Mouse (Mus musculus) hindbrain, embryonic 16.5 days (tissue): ENCODE results near the gene Cpb2. TPM values are rescaled to one million over a fixed set of nuclear protein-coding genes. Genes with fewer than 3 reads are reported as not detected.

ENCODE experiments used
- ATAC-seq: fragments of 200-750 bp; cut with Nextera tagmentation; 2 replicates; pipeline ENCODE4 v1.8.0; 2017; ENCODE audit warnings: moderate TSS enrichment, moderate library complexity
- H3K27ac ChIP-seq: fragments of 300-500 bp; sonication (generic); 2 replicates; pipeline ENCODE4 v1.5.1; 2014; ENCODE audit warnings: low read depth, mild to moderate bottlenecking, control low read depth, low read length, moderate library complexity
- H3K27me3 ChIP-seq: fragments of 300-500 bp; sonication (generic); replicated peaks from 2 replicates; pipeline ENCODE4 v1.6.1; 2014; ENCODE audit warnings: low read length; ENCODE audit not compliant: control insufficient read depth, insufficient read depth
- H3K36me3 ChIP-seq: fragments of 300-500 bp; sonication (generic); 2 replicates; pipeline ENCODE4 v1.6.1; 2014; ENCODE audit warnings: mild to moderate bottlenecking, low read length, moderate library complexity, mixed read lengths; ENCODE audit not compliant: control insufficient read depth, insufficient read depth
- H3K4me1 ChIP-seq: fragments of 300-500 bp; sonication (generic); 2 replicates; pipeline ENCODE4 v1.6.1; 2014; ENCODE audit warnings: low read depth, low read length; ENCODE audit not compliant: control insufficient read depth, insufficient read depth
- H3K4me2 ChIP-seq: fragments of 300-500 bp; sonication (generic); 2 replicates; pipeline ENCODE4 v1.6.1; 2014; ENCODE audit warnings: mild to moderate bottlenecking, low read length, control low read depth, moderate library complexity
- H3K4me3 ChIP-seq: fragments of 300-500 bp; sonication (generic); 2 replicates; pipeline ENCODE4 v1.5.1; 2014; ENCODE audit warnings: mild to moderate bottlenecking, low read length, control low read depth, moderate library complexity
- H3K9ac ChIP-seq: fragments of 300-500 bp; sonication (generic); 2 replicates; pipeline ENCODE4 v1.6.1; 2014; ENCODE audit warnings: low read depth, mild to moderate bottlenecking, control low read depth, low read length, moderate library complexity
- H3K9me3 ChIP-seq: fragments of 300-500 bp; sonication (generic); 2 replicates; pipeline ENCODE4 v1.6.1; 2014; ENCODE audit warnings: mild to moderate bottlenecking, low read length, moderate library complexity; ENCODE audit not compliant: control insufficient read depth
- WGBS: fragments of 180-500 bp; shearing (Covaris S2); extraction: QIAGEN DNeasy Blood & Tissue Kit; methylation state at CpG from one replicate; pipeline ENCODE4 v1.1.7; 2014; 5-methylcytosine and 5-hydroxymethylcytosine counted together
- polyA plus RNA-seq: library from polyadenylated mRNA; unstranded; fragments of >200 nt; fragmentation: Nextera tagmentation; extraction: Ambion mirVana; gene quantifications from 2 replicates; pipeline ENCODE4 v1.2.1, GENCODE M21; 2015

The Cpb2 gene
- polyA plus RNA-seq, 1 experiment from 2014 or later = not detected

DNA sequence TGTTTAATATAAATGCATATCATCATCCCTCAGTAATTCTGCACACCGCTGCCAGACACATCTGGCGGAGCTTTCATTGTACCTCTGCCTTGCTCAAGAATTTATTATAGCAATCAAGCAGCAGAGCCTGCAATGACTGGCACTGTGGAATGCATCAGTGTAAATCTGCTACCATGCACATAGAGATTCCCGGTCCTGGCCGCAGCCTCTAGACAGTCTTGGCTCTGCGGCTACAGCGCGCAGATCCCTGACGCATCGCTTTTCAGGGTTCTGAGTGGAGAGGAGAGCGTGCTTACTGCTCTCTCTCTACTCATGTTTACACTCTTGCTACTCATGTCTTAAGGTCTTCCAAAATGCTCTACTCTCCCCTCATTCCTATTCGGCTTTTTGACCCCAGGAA is 28.3 kb upstream of the Cpb2 start:
- Histone ChIP-seq H3K27ac (0 out of 2 replicates have a peak overlapping the region, but pooled peaks have one; percentile 2), H3K4me3 (no peak overlapping the region), H3K9me3 (no peaks in the 10 kb centered on the region), H3K4me2 (peak overlapping the region; percentile 19; the same call in 1 of the 2 replicates), H3K27me3 (no peaks in the 10 kb centered on the region), H3K9ac (no peak overlapping the region), H3K4me1 (no peaks in the 10 kb centered on the region), H3K36me3 (no peaks in the 10 kb centered on the region)
- peak; percentile 69; the same call in 1 of the 2 replicates for ATAC-seq
- 66% methylated on average over 11 of the region's 11 CpGs for WGBS

DNA sequence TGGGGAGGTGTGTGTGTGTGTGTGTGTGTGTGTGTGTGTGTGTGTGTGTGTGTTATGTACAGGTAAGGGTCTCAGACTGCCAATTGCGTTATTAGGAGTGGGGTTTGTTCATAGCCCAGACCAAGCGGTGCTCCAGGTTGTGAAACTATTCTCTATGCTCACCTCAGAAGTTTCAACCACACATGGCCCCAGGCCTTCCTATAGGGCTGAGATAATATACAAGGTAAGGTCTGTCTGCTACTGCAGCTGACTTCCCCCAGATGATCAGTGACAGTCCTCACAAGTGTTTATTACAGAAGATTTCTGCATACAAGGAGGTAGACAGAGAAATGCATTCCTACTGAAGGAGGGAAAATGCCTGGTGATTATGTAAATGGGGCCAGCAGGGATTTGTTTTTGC is 23.2 kb upstream of the Cpb2 start:
- H3K27ac ChIP-seq = peak overlapping the region; percentile 54; the same call in 1 of the 2 replicates
- H3K9ac ChIP-seq = no peak overlapping the region
- H3K4me1 ChIP-seq = no peaks in the 10 kb centered on the region
- H3K4me3 ChIP-seq = no peak overlapping the region
- no peak overlapping the region for H3K4me2 ChIP-seq
- no peak for ATAC-seq
- WGBS = 79% methylated on average over 2 of the region's 2 CpGs
- no peaks in the 10 kb centered on the region for H3K36me3 ChIP-seq
- H3K9me3 ChIP-seq = no peaks in the 10 kb centered on the region
- H3K27me3 ChIP-seq = no peaks in the 10 kb centered on the region

DNA sequence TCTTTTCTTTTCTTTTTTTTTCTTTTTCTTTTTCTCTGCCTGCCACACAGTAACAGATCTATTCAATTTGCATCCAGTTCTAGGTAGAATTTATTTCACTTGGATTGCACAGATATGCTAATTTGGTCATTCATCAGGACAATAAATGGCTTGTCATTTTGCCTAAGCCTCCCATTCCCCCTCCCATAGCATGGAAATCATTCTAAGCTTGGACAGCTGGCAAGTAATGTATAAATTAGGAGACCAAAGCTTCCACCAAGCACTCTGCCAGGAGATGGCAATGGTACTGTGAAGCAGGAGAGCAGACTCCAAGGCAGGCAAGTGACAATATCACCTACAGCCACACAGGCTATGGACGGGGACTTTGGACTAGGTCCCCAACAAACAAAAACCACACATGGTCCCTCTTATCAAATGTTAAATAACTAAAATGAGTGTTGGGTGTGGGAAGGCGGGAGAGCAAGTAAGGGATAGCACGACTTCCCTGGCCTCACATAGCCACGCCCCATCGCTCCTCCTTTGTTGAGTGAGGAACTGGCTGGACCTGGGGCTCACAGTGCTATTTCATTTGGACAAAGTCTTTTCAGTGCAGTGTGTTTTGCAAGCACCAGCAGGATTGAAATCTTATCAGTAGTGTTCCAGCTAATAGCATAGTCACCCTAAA is 22.7 kb upstream of the Cpb2 start:
- Histone ChIP-seq H3K9ac (no peak overlapping the region), H3K4me1 (no peaks in the 10 kb centered on the region), H3K36me3 (no peaks in the 10 kb centered on the region), H3K4me2 (no peak overlapping the region), H3K4me3 (no peak overlapping the region), H3K27me3 (no peaks in the 10 kb centered on the region), H3K9me3 (no peaks in the 10 kb centered on the region), H3K27ac (peak overlapping the region; percentile 54; the same call in 1 of the 2 replicates)
- 0 out of 2 replicates have a peak, but pooled peaks have one; percentile 69 for ATAC-seq
- WGBS = 59% methylated on average over 5 of the region's 5 CpGs

- Histone ChIP-seq H3K9ac (no peak overlapping the region), H3K27me3 (no peaks in the 10 kb centered on the region), H3K4me3 (no peak overlapping the region), H3K9me3 (no peaks in the 10 kb centered on the region), H3K27ac (no peak overlapping the region), H3K4me2 (no peak overlapping the region), H3K4me1 (no peaks in the 10 kb centered on the region), H3K36me3 (no peaks in the 10 kb centered on the region)
- ATAC-seq = no peak
- WGBS = 81% methylated on average over 6 of the region's 6 CpGs
Observed at GRCm38 (mm10) chr14:75222386-75222785, 19.7 kb upstream of the Cpb2 start.

- Histone ChIP-seq H3K27me3 (no peaks in the 10 kb centered on the region), H3K4me2 (no peak overlapping the region), H3K27ac (no peak overlapping the region), H3K4me3 (no peak overlapping the region), H3K9me3 (no peaks in the 10 kb centered on the region), H3K4me1 (no peaks in the 10 kb centered on the region), H3K9ac (no peak overlapping the region), H3K36me3 (no peaks in the 10 kb centered on the region)
- no peak for ATAC-seq
- WGBS = 82% methylated on average over 6 of the region's 6 CpGs
Observed at GRCm38 (mm10) chr14:75227453-75228084, 14.5 kb upstream of the Cpb2 start.

GRCm38 (mm10) chr14:75229834-75230233 is 12.3 kb upstream of the Cpb2 start:
- no peaks in the 10 kb centered on the region for H3K27me3 ChIP-seq
- no peak overlapping the region for H3K27ac ChIP-seq
- H3K4me3 ChIP-seq = no peak overlapping the region
- H3K36me3 ChIP-seq = no peaks in the 10 kb centered on the region
- ATAC-seq = no peak
- H3K4me1 ChIP-seq = no peaks in the 10 kb centered on the region
- no peaks in the 10 kb centered on the region for H3K9me3 ChIP-seq
- 65% methylated on average over 2 of the region's 2 CpGs for WGBS
- no peak overlapping the region for H3K9ac ChIP-seq
- no peak overlapping the region for H3K4me2 ChIP-seq

DNA sequence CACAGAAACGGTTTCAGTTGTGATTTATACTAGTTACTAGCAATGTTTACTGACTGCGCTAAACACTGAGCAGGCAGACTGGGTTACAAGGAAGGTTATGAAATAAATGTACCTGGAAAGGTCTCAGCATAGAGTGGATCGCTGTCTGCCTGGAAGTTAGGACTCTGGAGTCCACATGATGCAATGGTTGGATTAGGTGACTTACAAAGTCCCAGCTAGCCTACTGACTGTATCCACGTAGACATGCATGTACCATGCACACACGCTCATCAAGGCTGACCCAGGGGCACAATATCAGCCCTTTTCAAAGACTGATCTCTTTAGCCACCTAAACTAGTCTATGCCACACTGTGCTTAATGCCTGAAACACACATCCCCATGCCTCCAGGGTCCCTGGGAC is 9.0 kb upstream of the Cpb2 start:
- no peaks in the 10 kb centered on the region for H3K27me3 ChIP-seq
- H3K9me3 ChIP-seq = no peaks in the 10 kb centered on the region
- no peaks in the 10 kb centered on the region for H3K36me3 ChIP-seq
- no peak overlapping the region for H3K4me2 ChIP-seq
- H3K9ac ChIP-seq = no peak overlapping the region
- no peak for ATAC-seq
- WGBS = 91% methylated on average over 5 of the region's 5 CpGs
- H3K27ac ChIP-seq = no peak overlapping the region
- H3K4me3 ChIP-seq = no peak overlapping the region
- peaks cover 11% of the 10 kb centered on the region for H3K4me1 ChIP-seq

- H3K36me3 ChIP-seq = no peaks in the 10 kb centered on the region
- peaks cover 11% of the 10 kb centered on the region for H3K4me1 ChIP-seq
- H3K9ac ChIP-seq = no peak overlapping the region
- peak overlapping the region; percentile 43 for H3K4me2 ChIP-seq
- no peak overlapping the region for H3K4me3 ChIP-seq
- peak overlapping the region; percentile 20; the same call in 1 of the 2 replicates for H3K27ac ChIP-seq
- ATAC-seq = peak; percentile 55
- H3K27me3 ChIP-seq = no peaks in the 10 kb centered on the region
- no peaks in the 10 kb centered on the region for H3K9me3 ChIP-seq
- WGBS = 62% methylated on average over 8 of the region's 8 CpGs
Observed at GRCm38 (mm10) chr14:75235552-75235951, 6.5 kb upstream of the Cpb2 start.

DNA sequence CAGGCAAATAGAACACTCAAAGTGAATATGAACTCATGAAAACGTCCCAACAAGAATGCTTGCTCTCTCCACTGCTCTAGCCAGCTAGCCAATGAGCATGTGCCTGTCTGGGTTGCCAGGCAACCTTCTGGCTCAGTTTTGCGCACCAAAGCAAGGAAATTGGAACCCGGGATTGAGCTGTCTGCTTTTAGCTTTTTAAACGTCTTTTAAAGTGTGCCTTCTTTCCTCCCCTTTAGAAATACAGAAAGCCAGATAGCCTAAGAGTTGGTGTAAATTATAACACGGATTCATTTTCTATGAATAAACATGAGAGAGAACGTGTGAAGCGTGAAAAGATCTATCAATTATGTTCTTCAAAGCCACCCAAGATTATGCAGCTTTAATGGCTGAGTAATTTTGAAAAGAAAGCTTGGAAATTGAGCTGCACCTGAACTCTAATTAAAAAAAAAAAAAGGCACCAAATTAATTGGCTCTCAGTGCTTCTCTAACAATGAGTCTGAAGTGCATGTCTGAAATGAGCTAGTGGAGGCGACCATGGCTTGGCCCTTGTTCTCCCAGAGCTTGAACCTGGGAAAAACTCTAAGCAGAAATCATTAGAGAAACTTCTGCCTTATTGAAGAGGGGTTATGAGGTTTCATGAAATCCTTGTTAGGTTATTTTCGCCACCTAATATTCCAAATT is 6.0 kb upstream of the Cpb2 start:
- H3K27me3 ChIP-seq = no peaks in the 10 kb centered on the region
- H3K36me3 ChIP-seq = no peaks in the 10 kb centered on the region
- peak; percentile 92 for ATAC-seq
- no peak overlapping the region for H3K9ac ChIP-seq
- H3K9me3 ChIP-seq = no peaks in the 10 kb centered on the region
- no peak overlapping the region for H3K4me3 ChIP-seq
- peak overlapping the region; percentile 20; the same call in 1 of the 2 replicates for H3K27ac ChIP-seq
- 19% methylated on average over 9 of the region's 9 CpGs for WGBS
- peak overlapping the region; percentile 43 for H3K4me2 ChIP-seq
- peaks cover 11% of the 10 kb centered on the region for H3K4me1 ChIP-seq
